11 mouse cellular contexts compared by ENCODE assay signal in genomic region chr1:182573856-182574665, GRCm38 (mm10). TPM values are rescaled to one million over a fixed set of nuclear protein-coding genes. Genes with fewer than 3 reads are reported as not detected.
DNase-seq lines count a peak whose midpoint lies in the region; ATAC-seq lines count a peak whose summit lies in the region.
"Had no signal": no experiment of that assay in that cellular context is flagged by ENCODE, and none has a peak within 500 bp of the region (broad histone marks: within the 10 kb centered on the region; RNA-seq: fewer than 3 reads in every experiment).

No protein-coding gene starts in this region.

- peak; percentile 83 for ATAC-seq in hindbrain, embryonic 16.5 days

- peaks cover 84% of the 10 kb centered on the region for H3K27me3 ChIP-seq in forebrain, embryonic 10.5 days (ENCODE audit: poor library complexity, severe bottlenecking)
- H3K27me3 ChIP-seq in hindbrain, embryonic 16.5 days (replicated peaks; ENCODE audit: control insufficient read depth, insufficient read depth, low read length) = no peaks in the 10 kb centered on the region
- H3K27me3 ChIP-seq: heart, embryonic 13.5 days; limb, embryonic 15.5 days had no signal

- 8% methylated on average over 8 of the region's 8 CpGs for WGBS in forebrain, embryonic 10.5 days
- 13% methylated on average over 8 of the region's 8 CpGs for WGBS in hindbrain, embryonic 16.5 days

- no peak overlapping the region for H3K9ac ChIP-seq in hindbrain, embryonic 16.5 days (ENCODE audit: low read depth, low read length)
- H3K9ac ChIP-seq: heart, embryonic 13.5 days; limb, embryonic 15.5 days had no signal

- H3K4me2 ChIP-seq in hindbrain, embryonic 16.5 days (ENCODE audit: low read length) = no peak overlapping the region
- H3K4me2 ChIP-seq: heart, embryonic 13.5 days; limb, embryonic 15.5 days had no signal

- H3K4me3 ChIP-seq in forebrain, embryonic 10.5 days = peak overlapping the region; percentile 15; the same call in 1 of the 2 replicates
- H3K4me3 ChIP-seq in hindbrain, embryonic 16.5 days (ENCODE audit: low read length) = no peak overlapping the region
- H3K4me3 ChIP-seq: heart, embryonic 13.5 days; limb, embryonic 15.5 days had no signal

- H3K4me1 ChIP-seq in forebrain, embryonic 10.5 days = peaks cover 42% of the 10 kb centered on the region
- H3K4me1 ChIP-seq in hindbrain, embryonic 16.5 days (ENCODE audit: control insufficient read depth, insufficient read depth, low read depth, low read length) = peaks cover 9% of the 10 kb centered on the region

- peak overlapping the region; percentile 85 for H3K27ac ChIP-seq in forebrain, embryonic 10.5 days
- peak overlapping the region; percentile 61 for H3K27ac ChIP-seq in hindbrain, embryonic 16.5 days (ENCODE audit: low read depth, low read length)
- H3K27ac ChIP-seq: heart, embryonic 13.5 days; limb, embryonic 15.5 days; macrophage had no signal

- intact Hi-C loops in left cerebral cortex, postnatal 25 days (cut with DNase I) = no loop called here
- intact Hi-C loops in left cerebral cortex, postnatal 14 days (cut with DNase I) = no loop called here

- no peaks in the 10 kb centered on the region for H3K36me3 ChIP-seq in forebrain, embryonic 10.5 days (replicated peaks)
- H3K36me3 ChIP-seq in hindbrain, embryonic 16.5 days (ENCODE audit: control insufficient read depth, insufficient read depth, low read length) = no peaks in the 10 kb centered on the region
- H3K36me3 ChIP-seq: heart, embryonic 13.5 days; limb, embryonic 15.5 days had no signal

- H3K9me3 ChIP-seq in forebrain, embryonic 10.5 days = no peaks in the 10 kb centered on the region
- no peaks in the 10 kb centered on the region for H3K9me3 ChIP-seq in hindbrain, embryonic 16.5 days (ENCODE audit: control insufficient read depth, low read length)
- H3K9me3 ChIP-seq: heart, embryonic 13.5 days; limb, embryonic 15.5 days had no signal

- peak; percentile 8 to 30 for DNase-seq in left cerebral cortex, postnatal 25 days (ENCODE audit: low spot score in 2 of 2)
- no peak for DNase-seq in left cerebral cortex, adult 18-20 months (ENCODE audit: low spot score in 2 of 2)
- peak; percentile 74 for DNase-seq in forebrain, embryonic 10.5 days (ENCODE audit: extremely low spot score, low spot score)
- peak; percentile 47 for DNase-seq in neural tube, embryonic 10.5 days (ENCODE audit: extremely low spot score, low spot score)
- no peak for DNase-seq in spleen, adult 12 weeks (ENCODE audit: low spot score)
- DNase-seq in left cerebral cortex, postnatal 14 days (ENCODE audit: low spot score in 2 of 2) = no peak
- DNase-seq in thymus, adult 18-20 months = no peak

RNA-seq across cellular contexts. Expression of gene Capn8, which starts 9.3 kb away (rescaled TPM):
- not detected for total RNA-seq in left cerebral cortex, postnatal 25 days (2021)
- total RNA-seq in left cerebral cortex, adult 18-20 months (2021) = not detected
- not detected in 2 replicates for polyA plus RNA-seq in forebrain, embryonic 10.5 days (2016; fragmentation: Nextera tagmentation; extraction: Ambion mirVana)
- polyA plus RNA-seq in hindbrain, embryonic 16.5 days (2015; fragmentation: Nextera tagmentation; extraction: Ambion mirVana) = 0.09 TPM in 1 of 2 replicates, not detected in the other
- under 1 TPM in 1 of 2 experiments, not detected in 1; 0.13 TPM for total RNA-seq in left cerebral cortex, postnatal 14 days (2021)
- polyA plus RNA-seq: heart, embryonic 13.5 days; limb, embryonic 15.5 days; macrophage had no signal

RNA-seq across cellular contexts. Expression of gene Capn2, which starts 56.7 kb away (rescaled TPM):
- 10 to 100 TPM; 52.9 to 61.4 TPM for total RNA-seq in left cerebral cortex, postnatal 25 days (2021)
- total RNA-seq in left cerebral cortex, adult 18-20 months (2021) = 10 to 100 TPM; 65.1 to 66.8 TPM
- polyA plus RNA-seq in forebrain, embryonic 10.5 days (2016; fragmentation: Nextera tagmentation; extraction: Ambion mirVana) = 71.5 and 71.8 TPM in 2 replicates
- 93.9 and 102 TPM in 2 replicates for polyA plus RNA-seq in hindbrain, embryonic 16.5 days (2015; fragmentation: Nextera tagmentation; extraction: Ambion mirVana)
- 10 to 100 TPM; 55.6 to 59.4 TPM for total RNA-seq in left cerebral cortex, postnatal 14 days (2021)

Comparison
In these comparisons a context has a peak if more than half of its experiments do, and no peak if none do; other contexts are left out.
1. DNase-seq: peak in left cerebral cortex, postnatal 25 days (2 of 2), forebrain, embryonic 10.5 days (single experiment) and neural tube, embryonic 10.5 days (single experiment); none in left cerebral cortex, adult 18-20 months (0 of 2), spleen, adult 12 weeks (single experiment), left cerebral cortex, postnatal 14 days (0 of 2) and thymus, adult 18-20 months (0 of 2).